Mouse (Mus musculus) lung, embryonic 14.5 days (tissue): ENCODE measurements around the gene Vpreb1. TPM values are rescaled to one million over a fixed set of nuclear protein-coding genes. Genes with fewer than 3 reads are reported as not detected.
A peak's percentile ranks its signal among the peaks of the same experiment; 100 is the strongest.

Experiments used
- ATAC-seq: fragments of 200-750 bp; cut with Nextera tagmentation; 2 replicates; pipeline ENCODE4 v1.8.0; 2017; ENCODE audit warnings: mild to moderate bottlenecking, moderate TSS enrichment, moderate library complexity; ENCODE audit not compliant: insufficient read depth
- DNase-seq: peaks from one replicate; pipeline ENCODE4 v3.0.0-alpha.2; 2015
- H3K27ac ChIP-seq: fragments of 300-500 bp; sonication (generic); 2 replicates; pipeline ENCODE4 v1.5.1; 2014; ENCODE audit warnings: low read depth, mild to moderate bottlenecking, moderate library complexity
- H3K27me3 ChIP-seq: fragments of 300-500 bp; sonication (generic); 2 replicates; pipeline ENCODE4 v1.6.1; 2014; ENCODE audit warnings: low read length, control low read depth; ENCODE audit not compliant: insufficient read depth
- H3K36me3 ChIP-seq: fragments of 300-500 bp; sonication (generic); 2 replicates; pipeline ENCODE4 v1.6.1; 2014; ENCODE audit warnings: control low read depth; ENCODE audit not compliant: insufficient read depth
- H3K4me1 ChIP-seq: fragments of 300-500 bp; sonication (generic); 2 replicates; pipeline ENCODE4 v1.6.1; 2014; ENCODE audit warnings: antibody characterized with exemption, control low read depth; ENCODE audit not compliant: insufficient read depth
- H3K4me2 ChIP-seq: fragments of 300-500 bp; sonication (generic); 2 replicates; pipeline ENCODE4 v1.6.1; 2014; ENCODE audit warnings: mild to moderate bottlenecking
- H3K4me3 ChIP-seq: fragments of 300-500 bp; sonication (generic); 2 replicates; pipeline ENCODE4 v1.5.1; 2014; ENCODE audit warnings: low read depth, low read length
- H3K9ac ChIP-seq: fragments of 300-500 bp; sonication (generic); 2 replicates; pipeline ENCODE4 v1.6.1; 2014
- H3K9me3 ChIP-seq: fragments of 300-500 bp; sonication (generic); 2 replicates; pipeline ENCODE4 v1.6.1; 2016; ENCODE audit warnings: low read depth, low read length, control low read depth
- CTCF ChIP-seq: IDR thresholded peaks from 2 replicates; pipeline ENCODE4 v1.5.1; 2016; ENCODE audit warnings: antibody characterized with exemption, low read depth
- WGBS: fragments of 180-500 bp; shearing (Covaris S2); extraction: QIAGEN DNeasy Blood & Tissue Kit; methylation state at CpG from one replicate; pipeline ENCODE4 v1.1.7; 2014; 5-methylcytosine and 5-hydroxymethylcytosine counted together
- polyA plus RNA-seq: library from polyadenylated mRNA; unstranded; fragments of >200 nt; fragmentation: Nextera tagmentation; extraction: Ambion mirVana; gene quantifications from 2 replicates; pipeline ENCODE4 v1.2.1, GENCODE M21; 2014

Gene Vpreb1
- polyA plus RNA-seq = 1.9 TPM in 2 replicates

GRCm38 (mm10) chr16:16870617-16871331 lies at the start of gene Vpreb1, which contains the start of gene Top3b:
Gene Vpreb1 (minus strand): TSS chr16:16870843.
Gene Top3b (plus strand): TSS chr16:16870736.
- peak within 1 kb of the TSS; percentile 98 for H3K27ac ChIP-seq
- ATAC-seq = peak; percentile 96
- H3K4me1 ChIP-seq = peaks cover 4% of the 10 kb centered on the region; the same call in 1 of the 2 replicates
- H3K9ac ChIP-seq = peak within 1 kb of the TSS; percentile 93
- WGBS = under 1% methylated on average over 49 of the region's 49 CpGs
- no peaks in the 10 kb centered on the region for H3K27me3 ChIP-seq
- H3K4me2 ChIP-seq = peak within 1 kb of the TSS; percentile 83
- no peaks in the 10 kb centered on the region for H3K9me3 ChIP-seq
- peak; percentile 36 for TF ChIP-seq CTCF
- 0 out of 2 replicates have a peak, but pooled peaks cover under 1% of the 10 kb centered on the region for H3K36me3 ChIP-seq
- DNase-seq = peak; percentile 97
- H3K4me3 ChIP-seq = peak within 1 kb of the TSS; percentile 75

DNA sequence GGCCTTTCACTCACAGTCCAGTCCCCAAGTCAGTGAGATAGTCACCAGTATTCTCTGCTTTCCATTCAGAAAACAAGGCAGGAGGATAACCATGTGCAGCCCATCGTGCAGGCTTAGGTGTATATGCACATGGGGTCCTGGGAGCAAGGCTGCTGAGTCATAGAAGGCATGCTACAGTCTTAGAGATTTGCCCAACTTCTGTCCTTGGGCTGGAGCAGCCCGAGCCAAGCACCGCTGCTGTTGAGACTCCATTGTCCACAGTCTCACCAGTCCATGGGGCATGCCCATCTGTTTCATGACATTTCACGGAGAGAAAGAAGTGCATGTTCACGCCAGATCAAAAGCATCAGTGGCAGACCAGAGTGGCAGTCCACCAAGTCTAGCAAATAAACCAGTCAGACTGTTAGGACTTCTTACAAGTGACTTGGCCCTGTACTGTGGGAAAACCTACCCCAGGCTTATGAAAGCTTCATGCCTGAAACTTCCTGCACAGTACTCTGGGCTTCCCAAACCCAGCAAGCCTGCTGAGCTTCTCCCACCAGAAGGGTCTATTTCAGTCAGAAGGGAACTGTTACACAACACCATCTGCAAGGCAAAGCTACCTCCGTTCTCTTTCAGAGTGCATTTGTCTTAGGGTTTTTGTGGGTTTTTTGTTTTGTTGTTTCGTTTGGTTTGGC lies 47.9 kb upstream of the Vpreb1 start:
- no peak overlapping the region for H3K9ac ChIP-seq
- peaks cover 86% of the 10 kb centered on the region for H3K36me3 ChIP-seq
- H3K4me1 ChIP-seq = no peaks in the 10 kb centered on the region
- WGBS = 89% methylated on average over 7 of the region's 7 CpGs
- no peak for TF ChIP-seq CTCF
- H3K27me3 ChIP-seq = no peaks in the 10 kb centered on the region
- H3K9me3 ChIP-seq = no peaks in the 10 kb centered on the region
- no peak overlapping the region for H3K4me2 ChIP-seq
- no peak overlapping the region for H3K4me3 ChIP-seq
- ATAC-seq (no peak), DNase-seq (no peak)
- H3K27ac ChIP-seq = no peak overlapping the region

DNA sequence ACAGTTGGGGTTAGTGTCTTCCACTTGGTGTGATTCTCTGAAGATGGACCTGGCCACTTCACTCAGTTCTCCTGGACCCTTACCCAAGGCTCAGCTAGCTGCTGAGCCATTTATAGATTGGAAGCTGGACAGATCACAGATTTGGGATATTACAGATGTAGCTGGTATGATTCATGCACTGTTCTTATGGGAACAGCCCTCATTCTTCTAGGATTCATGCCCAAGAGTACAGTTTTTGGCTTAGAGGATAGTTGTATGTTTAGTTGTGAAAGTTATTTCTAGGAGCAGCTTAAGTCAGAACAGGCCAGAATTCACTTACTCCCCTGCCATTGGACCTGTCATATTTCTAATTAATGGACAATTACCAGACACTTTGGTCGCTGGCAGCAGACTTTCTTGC lies 42.8 kb upstream of the Vpreb1 start:
- no peak overlapping the region for H3K27ac ChIP-seq
- H3K4me1 ChIP-seq = no peaks in the 10 kb centered on the region
- no peak overlapping the region for H3K9ac ChIP-seq
- DNase-seq = no peak
- no peak for ATAC-seq
- WGBS = 63% methylated on average over 1 of the region's 1 CpGs
- TF ChIP-seq CTCF = no peak
- no peaks in the 10 kb centered on the region for H3K27me3 ChIP-seq
- H3K4me3 ChIP-seq = no peak overlapping the region
- H3K4me2 ChIP-seq = no peak overlapping the region
- peaks cover 80% of the 10 kb centered on the region for H3K36me3 ChIP-seq
- no peaks in the 10 kb centered on the region for H3K9me3 ChIP-seq

DNA sequence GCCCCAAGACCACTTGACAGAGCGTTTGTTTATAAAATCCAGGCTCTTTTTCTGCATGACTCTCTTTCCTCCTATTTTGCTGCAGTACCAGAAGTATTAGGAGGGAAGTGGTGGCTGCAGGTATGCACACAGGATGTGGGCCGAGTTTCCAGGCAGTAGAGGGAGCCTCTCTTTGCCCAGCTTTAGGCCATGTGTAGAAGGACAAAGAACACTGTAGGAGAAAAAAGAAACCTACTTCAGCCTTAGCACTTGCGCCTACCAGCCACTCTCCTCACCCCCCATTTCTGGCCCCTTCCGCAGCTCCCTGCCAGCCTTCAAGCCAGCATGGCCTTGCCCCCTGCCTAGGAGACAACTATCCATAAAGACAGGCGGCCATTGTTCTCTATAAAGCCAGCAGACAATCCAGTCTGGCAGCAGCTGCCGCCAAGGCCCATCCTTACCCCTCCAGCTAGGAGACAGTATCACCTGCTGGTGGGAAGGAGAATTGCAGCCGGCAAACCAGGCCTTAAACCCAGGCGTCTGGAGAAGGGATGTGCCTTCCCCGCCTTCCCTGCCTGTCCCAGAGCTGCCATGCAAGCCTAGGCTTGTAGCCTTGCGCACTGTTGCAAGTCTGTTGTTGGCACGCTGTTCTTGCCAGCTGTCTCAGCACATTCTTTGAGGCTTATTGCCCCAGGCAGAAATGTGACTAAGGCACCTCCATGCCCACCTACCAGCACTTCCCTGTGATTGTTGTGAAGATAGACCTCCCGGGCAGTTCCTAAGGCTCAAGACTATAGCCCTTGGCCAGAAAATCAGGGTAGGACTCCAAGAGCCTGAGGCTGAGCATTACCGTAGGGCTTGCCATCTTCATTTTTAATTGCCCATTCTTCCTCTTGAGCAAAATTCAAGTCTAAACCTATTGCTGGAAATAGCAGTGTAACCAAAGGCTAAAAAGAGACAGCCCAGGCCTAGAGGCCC lies 41.3 kb upstream of the Vpreb1 start:
- Histone ChIP-seq H3K27ac (peak overlapping the region; percentile 48; the same call in 1 of the 2 replicates), H3K4me3 (no peak overlapping the region), H3K9me3 (no peaks in the 10 kb centered on the region), H3K27me3 (no peaks in the 10 kb centered on the region), H3K36me3 (peaks cover 74% of the 10 kb centered on the region), H3K4me1 (no peaks in the 10 kb centered on the region), H3K4me2 (no peak overlapping the region), H3K9ac (no peak overlapping the region)
- TF ChIP-seq CTCF = peak; percentile 98
- DNase-seq = peak; percentile 91
- ATAC-seq = peak; percentile 82
- WGBS = 47% methylated on average over 13 of the region's 13 CpGs

DNA sequence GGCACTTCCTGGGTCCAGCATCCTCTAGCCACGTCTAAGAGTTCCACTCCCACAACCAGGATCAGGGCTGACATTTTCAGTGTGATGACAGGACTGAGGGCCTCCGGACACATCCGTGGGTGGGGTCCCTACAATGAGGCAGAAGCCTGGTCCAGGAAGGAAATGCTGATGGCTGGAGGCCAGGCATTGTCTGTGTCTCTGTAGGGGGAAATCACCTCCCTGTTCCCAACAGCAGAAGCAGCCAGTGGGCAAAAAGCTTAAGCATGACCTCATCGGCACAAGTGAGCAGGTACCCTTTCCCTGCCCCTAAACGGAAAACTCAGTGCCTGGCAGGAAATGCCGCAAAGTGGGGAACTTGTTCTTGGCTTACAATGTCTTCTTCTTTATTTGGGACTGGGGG lies 37.2 kb upstream of the Vpreb1 start:
- ATAC-seq (peak; percentile 64; the same call in 1 of the 2 replicates), DNase-seq (peak; percentile 77)
- TF ChIP-seq CTCF = no peak
- peaks cover 63% of the 10 kb centered on the region for H3K36me3 ChIP-seq
- H3K4me2 ChIP-seq = no peak overlapping the region
- H3K27ac ChIP-seq = peak overlapping the region; percentile 80
- WGBS = 70% methylated on average over 6 of the region's 6 CpGs
- H3K4me1 ChIP-seq = no peaks in the 10 kb centered on the region
- no peaks in the 10 kb centered on the region for H3K9me3 ChIP-seq
- H3K4me3 ChIP-seq = no peak overlapping the region
- H3K9ac ChIP-seq = no peak overlapping the region
- no peaks in the 10 kb centered on the region for H3K27me3 ChIP-seq

DNA sequence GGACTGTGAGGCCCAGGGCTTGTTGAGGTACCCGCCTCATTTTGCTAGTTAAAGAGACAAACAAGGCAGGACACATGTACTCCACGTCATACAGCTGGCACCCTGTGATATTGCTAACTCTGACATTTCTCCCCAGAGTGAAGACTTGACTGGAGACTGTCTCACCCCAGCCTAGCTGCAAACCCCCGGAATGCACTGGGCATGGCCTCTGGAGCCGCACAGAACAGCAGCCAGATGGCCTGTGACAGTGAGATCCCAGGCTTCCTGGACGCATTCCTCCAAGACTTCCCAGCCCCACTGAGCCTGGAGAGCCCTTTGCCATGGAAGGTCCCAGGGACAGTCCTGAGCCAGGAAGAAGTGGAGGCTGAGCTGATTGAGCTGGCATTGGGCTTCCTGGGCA lies 32.5 kb upstream of the Vpreb1 start:
- Histone ChIP-seq H3K9me3 (no peaks in the 10 kb centered on the region), H3K4me2 (no peak overlapping the region), H3K27me3 (no peaks in the 10 kb centered on the region), H3K9ac (no peak overlapping the region), H3K27ac (no peak overlapping the region), H3K36me3 (peaks cover 35% of the 10 kb centered on the region), H3K4me1 (no peaks in the 10 kb centered on the region), H3K4me3 (no peak overlapping the region)
- ATAC-seq = no peak
- WGBS = 72% methylated on average over 5 of the region's 5 CpGs
- no peak for DNase-seq
- TF ChIP-seq CTCF = no peak
